Mouse (Mus musculus): ENCODE measurements around the gene Klhdc1. TPM values are rescaled to one million over a fixed set of nuclear protein-coding genes. Genes with fewer than 3 reads are reported as not detected.

Gene Klhdc1
- polyA plus RNA-seq, 1 experiment from 2014 or later, result 11.6 TPM

DNA sequence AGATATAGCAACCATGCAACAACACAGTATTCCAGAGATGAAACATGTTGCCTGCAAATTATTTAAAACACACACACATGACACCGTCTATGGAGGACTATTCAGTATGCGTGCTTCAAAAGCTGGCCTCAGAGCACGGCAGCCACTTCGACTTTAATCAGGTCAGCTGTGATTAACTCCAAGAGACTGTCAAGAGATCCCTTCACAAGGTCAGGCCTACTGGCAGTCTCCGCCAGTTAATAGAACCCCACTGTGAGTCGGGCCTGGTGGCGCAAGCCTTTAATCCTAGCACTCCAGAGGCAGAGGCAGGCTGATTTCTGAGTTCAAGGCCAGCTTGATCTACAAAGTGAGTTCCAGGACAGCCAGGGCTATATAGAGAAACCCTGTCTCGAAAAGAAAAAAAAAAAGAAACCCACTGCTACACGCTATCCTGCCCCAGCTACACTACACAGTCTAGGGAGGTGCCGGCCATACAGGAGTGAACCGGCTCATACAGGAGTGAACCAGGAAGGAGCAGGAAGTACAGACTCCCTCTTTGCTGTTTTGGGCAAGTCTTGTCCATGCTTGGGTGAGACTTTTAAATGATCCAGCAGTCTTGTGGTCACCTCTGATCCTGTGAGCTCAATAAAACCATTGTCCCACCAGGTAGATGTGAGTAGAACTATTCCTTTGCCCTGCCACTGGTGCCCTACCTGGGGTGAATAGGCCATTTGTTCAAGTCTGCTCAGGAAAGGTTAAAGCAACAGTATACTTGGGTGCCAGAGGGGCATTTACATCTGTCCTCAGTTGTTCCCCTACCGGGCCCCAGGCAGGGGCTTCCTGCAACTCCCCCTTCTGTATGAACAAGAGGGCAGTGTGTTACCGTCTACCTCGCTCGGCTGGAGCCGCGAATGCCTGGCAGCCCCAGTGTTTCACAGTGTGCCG, 30.7 kb upstream of the Klhdc1 start:
- H3K9ac ChIP-seq, result no peak overlapping the region
- no peak for ATAC-seq (ENCODE audit: low FRiP score)
- H3K36me3 ChIP-seq, result no peaks in the 10 kb centered on the region
- H3K4me3 ChIP-seq, result no peak overlapping the region
- H3K27ac ChIP-seq, result no peak overlapping the region
- H3K9me3 ChIP-seq, result no peaks in the 10 kb centered on the region
- 89% methylated on average over 18 of the region's 18 CpGs for WGBS
- H3K4me2 ChIP-seq, result no peak overlapping the region
- H3K4me1 ChIP-seq (replicated peaks), result no peaks in the 10 kb centered on the region
- H3K27me3 ChIP-seq, result no peaks in the 10 kb centered on the region

DNA sequence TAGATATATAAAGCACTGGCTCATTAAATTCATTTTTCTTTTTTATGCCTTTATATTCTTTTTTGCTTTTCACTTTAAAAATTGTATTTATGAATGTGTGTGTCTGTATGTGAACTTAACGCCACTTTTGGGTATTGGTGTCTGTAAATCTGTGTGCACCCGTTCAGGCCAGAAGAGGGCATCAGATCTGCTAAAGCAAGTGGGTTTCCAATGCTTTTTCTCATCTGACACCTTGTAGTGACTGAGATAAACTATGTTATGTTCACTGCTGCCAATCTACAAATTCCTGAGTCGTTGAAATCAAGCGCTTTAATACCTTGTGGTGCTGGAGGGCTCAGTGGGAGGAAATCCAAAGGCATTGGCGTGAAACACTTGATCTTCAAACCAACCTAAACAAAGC, 29.9 kb upstream of the Klhdc1 start:
- Histone ChIP-seq H3K4me2 (no peak overlapping the region), H3K9me3 (no peaks in the 10 kb centered on the region), H3K27me3 (no peaks in the 10 kb centered on the region), H3K27ac (no peak overlapping the region), H3K4me3 (no peak overlapping the region), H3K36me3 (no peaks in the 10 kb centered on the region), H3K9ac (no peak overlapping the region), H3K4me1 (replicated peaks) (no peaks in the 10 kb centered on the region)
- no peak for ATAC-seq (ENCODE audit: low FRiP score)
- 88% methylated on average over 5 of the region's 5 CpGs for WGBS

DNA sequence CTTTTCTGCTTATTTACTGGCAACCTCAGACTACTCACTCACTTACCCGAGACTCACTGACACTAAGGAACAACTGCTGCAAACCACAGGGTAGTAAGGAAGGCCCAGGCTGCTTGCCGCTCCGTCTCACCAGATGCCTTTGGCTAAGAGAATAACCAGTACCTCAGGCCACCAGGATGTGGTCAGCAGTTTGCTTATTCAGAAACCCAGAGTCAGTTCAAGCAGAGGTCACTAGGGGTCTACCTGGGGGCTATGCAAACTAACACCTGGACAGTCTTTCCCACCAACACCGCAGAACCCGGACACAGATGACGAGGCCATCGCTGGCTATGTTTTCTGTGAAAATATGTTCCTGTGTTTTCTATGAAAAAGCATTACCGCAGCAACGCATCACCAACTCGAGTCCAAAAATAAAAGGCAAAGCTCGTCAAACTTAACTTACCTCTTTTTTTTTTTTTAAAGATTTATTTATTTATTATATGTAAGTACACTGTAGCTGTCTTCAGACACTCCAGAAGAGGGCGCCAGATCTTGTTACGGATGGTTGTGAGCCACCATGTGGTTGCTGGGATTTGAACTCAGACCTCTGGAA, 27.7 kb upstream of the Klhdc1 start:
- H3K9me3 ChIP-seq, result no peaks in the 10 kb centered on the region

DNA sequence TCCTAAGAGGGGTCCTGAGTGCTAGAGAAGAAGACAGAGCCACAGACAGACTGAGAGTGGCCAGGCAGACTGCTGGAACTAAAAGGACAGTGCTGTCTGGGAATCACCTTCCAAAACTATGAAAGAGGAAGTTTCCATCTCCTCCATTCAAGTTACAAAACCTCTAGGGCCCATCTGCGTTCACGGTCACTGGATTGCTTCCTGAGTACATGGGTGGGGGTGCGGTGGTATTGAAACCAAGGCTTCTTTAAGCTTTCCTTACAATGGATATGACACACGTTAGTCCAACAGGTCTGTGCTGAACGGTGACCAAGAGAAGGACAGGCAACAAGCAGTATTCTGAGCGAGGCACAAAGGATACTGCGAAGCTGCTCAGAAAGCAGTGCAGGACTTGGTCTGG, 26.6 kb upstream of the Klhdc1 start:
- no peak for ATAC-seq (ENCODE audit: low FRiP score)
- H3K4me3 ChIP-seq, result no peak overlapping the region
- no peaks in the 10 kb centered on the region for H3K36me3 ChIP-seq
- no peak overlapping the region for H3K9ac ChIP-seq
- 93% methylated on average over 7 of the region's 7 CpGs for WGBS
- no peaks in the 10 kb centered on the region for H3K9me3 ChIP-seq
- H3K4me1 ChIP-seq (replicated peaks), result no peaks in the 10 kb centered on the region
- no peak overlapping the region for H3K4me2 ChIP-seq
- H3K27ac ChIP-seq, result no peak overlapping the region
- H3K27me3 ChIP-seq, result no peaks in the 10 kb centered on the region

More for the DNA sequence above, 27.7 kb upstream of the Klhdc1 start:
- Histone ChIP-seq H3K27me3 (no peaks in the 10 kb centered on the region), H3K4me2 (no peak overlapping the region), H3K27ac (no peak overlapping the region), H3K4me1 (replicated peaks) (no peaks in the 10 kb centered on the region), H3K36me3 (no peaks in the 10 kb centered on the region), H3K9ac (no peak overlapping the region), H3K4me3 (no peak overlapping the region)
- no peak for ATAC-seq (ENCODE audit: low FRiP score)
- WGBS, result 94% methylated on average over 13 of the region's 13 CpGs

DNA sequence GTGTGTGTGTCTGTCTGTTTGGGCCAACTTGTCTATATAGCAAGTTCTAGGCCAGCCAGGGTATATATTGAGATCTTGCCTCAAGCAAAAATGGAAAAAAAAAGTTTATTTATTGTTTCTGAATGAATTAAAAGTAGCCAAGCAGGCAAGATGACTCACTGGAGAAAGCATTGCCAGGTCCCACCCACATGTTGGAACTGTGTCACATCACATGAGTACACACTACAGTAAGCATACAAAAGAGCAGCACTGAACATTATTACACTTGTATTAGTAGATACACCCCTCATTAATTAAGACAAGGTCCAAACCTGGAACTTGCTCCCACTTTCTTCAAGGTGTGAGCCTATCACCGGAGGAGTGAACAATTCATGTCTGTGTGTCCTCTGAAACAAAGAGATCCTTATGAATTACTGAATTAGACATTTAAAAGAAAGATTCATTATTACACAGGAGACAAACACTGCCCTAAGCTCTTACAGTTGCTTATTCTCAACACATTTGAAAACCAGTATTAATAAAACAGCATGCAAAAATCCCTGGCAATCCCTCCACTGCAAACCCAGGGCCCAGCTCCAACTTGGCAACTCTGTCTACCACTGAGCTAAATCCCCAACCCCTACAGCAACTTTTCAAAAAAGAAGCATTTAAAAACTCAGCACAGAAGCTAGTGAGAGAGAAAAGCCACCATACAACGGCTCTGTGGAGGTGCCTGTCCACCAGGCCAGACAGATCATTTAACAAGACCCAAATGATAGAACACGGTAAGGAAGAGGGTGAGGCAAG, 25.8 kb upstream of the Klhdc1 start:
- no peaks in the 10 kb centered on the region for H3K9me3 ChIP-seq
- H3K4me2 ChIP-seq, result no peak overlapping the region
- ATAC-seq (ENCODE audit: low FRiP score), result no peak
- 92% methylated on average over 3 of the region's 3 CpGs for WGBS
- no peaks in the 10 kb centered on the region for H3K36me3 ChIP-seq
- no peaks in the 10 kb centered on the region for H3K27me3 ChIP-seq
- H3K4me3 ChIP-seq, result no peak overlapping the region
- H3K27ac ChIP-seq, result no peak overlapping the region
- no peaks in the 10 kb centered on the region for H3K4me1 ChIP-seq (replicated peaks)
- no peak overlapping the region for H3K9ac ChIP-seq

DNA sequence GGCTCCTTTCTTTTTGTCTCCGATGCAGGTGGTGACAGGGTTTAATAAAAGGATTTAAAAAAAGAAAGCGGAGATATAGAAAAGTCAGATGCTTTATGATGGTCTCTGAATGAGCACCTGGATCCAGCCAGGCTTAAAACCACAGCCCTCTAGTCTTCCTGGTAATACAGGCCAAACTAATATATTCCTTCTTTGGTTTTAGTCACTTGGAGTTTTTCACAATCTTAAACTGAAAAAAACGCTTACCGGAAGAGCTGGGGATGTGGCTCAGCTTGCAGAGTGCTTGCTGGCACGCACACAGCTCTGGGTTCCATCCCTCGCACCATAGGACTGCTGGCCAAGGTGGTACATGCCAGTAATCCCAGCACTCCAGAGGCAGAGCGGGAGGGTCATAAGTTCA, 24.4 kb upstream of the Klhdc1 start:
- Histone ChIP-seq H3K9ac (no peak overlapping the region), H3K4me3 (no peak overlapping the region), H3K4me2 (no peak overlapping the region), H3K9me3 (no peaks in the 10 kb centered on the region), H3K36me3 (no peaks in the 10 kb centered on the region), H3K27me3 (no peaks in the 10 kb centered on the region), H3K4me1 (replicated peaks) (no peaks in the 10 kb centered on the region), H3K27ac (no peak overlapping the region)
- no peak for ATAC-seq (ENCODE audit: low FRiP score)
- WGBS, result 95% methylated on average over 7 of the region's 7 CpGs

DNA sequence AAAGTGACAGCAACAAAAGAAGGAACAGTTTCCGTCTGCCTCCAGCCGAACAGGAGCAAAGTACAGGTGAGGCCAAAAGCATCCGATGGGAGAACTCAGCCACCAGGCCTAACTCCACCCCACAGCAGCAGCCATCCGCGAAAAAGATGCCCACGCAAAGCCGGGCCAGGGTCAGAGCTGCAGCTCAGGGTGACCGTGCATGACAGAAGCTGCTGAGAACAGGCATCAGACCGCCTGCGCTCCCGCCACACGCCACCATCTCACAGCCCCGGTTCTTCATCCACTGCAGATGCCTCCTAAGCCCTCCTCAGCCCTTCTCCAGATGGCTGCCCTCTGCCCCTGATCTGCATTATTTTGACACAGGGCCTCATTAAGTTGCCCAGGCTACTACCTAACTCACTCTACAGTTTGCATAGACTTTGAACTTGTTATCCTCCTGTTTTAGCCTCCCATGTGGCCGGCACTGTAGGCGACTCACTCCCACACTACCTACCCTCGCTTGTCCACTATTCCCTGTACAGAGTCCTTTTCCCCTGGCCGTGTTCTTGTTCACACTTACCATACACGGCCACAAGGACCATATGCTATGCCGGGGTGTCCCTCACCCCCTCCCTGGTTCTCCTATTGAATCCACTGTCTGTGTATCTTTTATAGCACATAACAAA, 20.2 kb upstream of the Klhdc1 start:
- ATAC-seq (ENCODE audit: low FRiP score), result no peak
- H3K9me3 ChIP-seq, result no peaks in the 10 kb centered on the region

DNA sequence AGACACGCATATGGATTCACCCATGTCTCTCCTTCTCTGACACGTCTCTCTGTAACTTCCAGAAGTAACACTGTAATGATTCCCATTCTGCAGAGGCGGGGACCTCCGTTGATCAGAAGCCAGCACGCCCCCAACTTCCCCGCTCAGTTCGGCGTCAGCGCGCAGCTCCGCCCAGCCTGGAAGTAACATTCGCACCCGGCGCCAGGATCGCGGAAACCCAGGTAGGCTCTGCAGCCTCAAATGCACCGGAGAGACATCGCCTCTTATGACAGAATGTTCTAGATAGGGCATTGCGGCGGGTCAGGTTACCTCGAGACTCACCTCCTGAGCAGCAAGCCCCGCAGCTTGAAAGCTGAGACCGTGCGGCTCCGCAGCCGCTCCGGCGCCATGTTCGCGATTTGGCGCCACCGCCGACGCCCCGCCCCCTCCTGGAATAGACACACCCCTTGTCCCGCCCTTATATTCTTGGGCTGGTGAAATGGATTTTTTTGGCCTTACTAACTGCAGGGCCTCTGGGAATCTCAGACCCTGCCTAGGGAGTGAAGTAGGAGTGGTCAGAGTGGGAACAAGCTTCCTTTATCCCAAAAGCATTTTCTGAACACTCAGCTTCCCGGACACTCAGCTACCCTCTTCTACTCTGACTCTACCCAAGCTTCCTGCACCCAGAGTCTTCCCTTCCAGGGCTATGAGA, 13.1 kb upstream of the Klhdc1 start, which contains the start of gene Pole2:
TSS of gene Pole2 (minus strand) at position 420 of the 691 bp plus-strand sequence.
- Histone ChIP-seq H3K36me3 (no peaks in the 10 kb centered on the region), H3K4me1 (replicated peaks) (no peaks in the 10 kb centered on the region), H3K9ac (peak within 1 kb of the TSS; percentile 67), H3K27ac (no peak within 1 kb of the TSS; the same call in 1 of the 2 replicates), H3K4me3 (peak within 1 kb of the TSS; percentile 61), H3K4me2 (peak within 1 kb of the TSS; percentile 59), H3K9me3 (no peaks in the 10 kb centered on the region), H3K27me3 (no peaks in the 10 kb centered on the region)
- under 1% methylated on average over 37 of the region's 37 CpGs for WGBS
- ATAC-seq (ENCODE audit: low FRiP score), result peak; percentile 96

More for the DNA sequence above, 20.2 kb upstream of the Klhdc1 start:
- Histone ChIP-seq H3K4me3 (no peak overlapping the region), H3K27me3 (no peaks in the 10 kb centered on the region), H3K4me1 (replicated peaks) (no peaks in the 10 kb centered on the region), H3K36me3 (no peaks in the 10 kb centered on the region), H3K9ac (0 out of 2 replicates have a peak overlapping the region, but pooled peaks have one; percentile 29), H3K4me2 (no peak overlapping the region), H3K27ac (no peak overlapping the region)
- 89% methylated on average over 19 of the region's 19 CpGs for WGBS

DNA sequence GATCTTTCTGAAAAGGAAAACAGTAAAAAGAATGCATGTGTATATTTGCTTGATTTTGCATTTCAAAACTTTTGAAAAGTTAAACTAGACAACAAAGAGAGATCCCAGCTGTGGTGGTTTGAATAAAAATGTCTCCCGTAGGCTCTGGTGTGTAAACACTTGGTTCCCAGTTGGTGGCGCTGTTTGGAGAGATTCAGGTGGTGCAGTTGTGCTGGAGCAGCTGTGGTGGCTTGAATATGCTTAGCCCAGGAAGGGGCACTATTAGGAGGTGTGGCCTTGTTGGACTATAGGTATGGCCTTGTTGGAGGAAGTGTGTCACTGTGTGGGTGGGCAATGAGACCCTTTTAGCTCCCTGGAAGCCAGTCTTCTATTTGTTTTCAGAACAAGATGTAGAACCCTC, 11.7 kb upstream of the Klhdc1 start:
- Histone ChIP-seq H3K4me1 (replicated peaks) (no peaks in the 10 kb centered on the region), H3K27ac (no peak overlapping the region), H3K27me3 (no peaks in the 10 kb centered on the region), H3K9me3 (no peaks in the 10 kb centered on the region), H3K4me3 (no peak overlapping the region), H3K4me2 (no peak overlapping the region), H3K36me3 (no peaks in the 10 kb centered on the region), H3K9ac (no peak overlapping the region)
- 71% methylated on average over 2 of the region's 2 CpGs for WGBS
- ATAC-seq (ENCODE audit: low FRiP score), result no peak

DNA sequence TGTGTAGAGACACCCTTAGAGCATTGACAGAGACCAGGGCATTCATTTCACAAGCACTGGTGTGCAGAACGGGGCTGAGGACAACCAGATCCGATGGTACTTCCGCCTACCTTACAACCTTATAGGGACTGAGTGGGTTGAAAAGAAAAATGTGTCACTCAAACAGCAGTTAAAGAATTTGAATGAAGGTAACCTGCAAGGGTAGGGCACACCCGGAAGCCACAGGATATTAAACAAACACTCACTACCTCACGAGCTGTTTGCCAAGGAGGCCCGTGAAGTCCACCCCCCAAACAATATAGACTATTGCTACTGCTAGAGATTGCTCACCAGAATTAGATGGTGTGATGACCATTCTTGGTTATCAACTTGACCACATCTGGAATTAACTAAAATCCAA, 5.2 kb upstream of the Klhdc1 start:
- 92% methylated on average over 6 of the region's 6 CpGs for WGBS
- H3K27me3 ChIP-seq, result no peaks in the 10 kb centered on the region
- H3K4me2 ChIP-seq, result no peak overlapping the region
- no peak overlapping the region for H3K27ac ChIP-seq
- peaks cover 3% of the 10 kb centered on the region for H3K4me1 ChIP-seq (replicated peaks)
- no peak for ATAC-seq (ENCODE audit: low FRiP score)
- no peaks in the 10 kb centered on the region for H3K36me3 ChIP-seq
- no peak overlapping the region for H3K4me3 ChIP-seq
- no peaks in the 10 kb centered on the region for H3K9me3 ChIP-seq
- no peak overlapping the region for H3K9ac ChIP-seq

DNA sequence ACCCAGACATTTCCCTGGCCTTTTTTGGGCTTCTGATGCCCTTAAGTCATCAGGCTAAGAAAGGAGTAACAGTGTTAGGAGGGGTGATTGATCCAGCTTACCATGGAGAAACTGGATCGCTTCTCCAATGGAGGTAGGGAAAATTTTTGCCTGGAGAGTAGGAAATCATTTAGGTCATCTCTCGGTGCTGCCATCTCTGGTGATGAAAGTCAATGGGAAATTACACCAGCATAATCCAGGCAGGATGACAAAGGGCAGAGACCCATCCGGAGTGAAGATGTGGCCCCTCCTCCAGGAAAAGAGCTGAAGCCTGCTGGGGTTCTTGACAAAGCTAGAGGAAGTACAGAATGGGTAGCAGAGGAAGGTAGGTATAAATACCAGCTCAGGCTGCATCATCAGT, 2.7 kb upstream of the Klhdc1 start:
- no peak for ATAC-seq (ENCODE audit: low FRiP score)
- Histone ChIP-seq H3K9ac (no peak overlapping the region), H3K27ac (no peak overlapping the region), H3K27me3 (no peaks in the 10 kb centered on the region), H3K36me3 (no peaks in the 10 kb centered on the region), H3K4me3 (no peak overlapping the region), H3K9me3 (no peaks in the 10 kb centered on the region), H3K4me2 (no peak overlapping the region), H3K4me1 (replicated peaks) (peaks cover 12% of the 10 kb centered on the region)
- 40% methylated on average over 3 of the region's 3 CpGs for WGBS
